Mouse (Mus musculus) forebrain, postnatal 0 days (tissue): ENCODE data around the gene Olfr541. TPM values are rescaled to one million over a fixed set of nuclear protein-coding genes. Genes with fewer than 3 reads are reported as not detected.

Experiments used
- ATAC-seq: fragments of 200-750 bp; cut with Nextera tagmentation; 2 replicates; pipeline ENCODE4 v1.8.0; 2017; ENCODE audit warnings: mild to moderate bottlenecking, moderate library complexity
- DNase-seq: peaks from one replicate; pipeline ENCODE4 v3.0.0-alpha.2; 2015
- H3K27ac ChIP-seq: fragments of 300-500 bp; sonication (generic); 2 replicates; pipeline ENCODE4 v1.5.1; 2014; ENCODE audit warnings: low read depth, mild to moderate bottlenecking, antibody characterized with exemption, low read length, moderate library complexity, mixed read lengths
- H3K27me3 ChIP-seq: fragments of 300-500 bp; sonication (generic); 2 replicates; pipeline ENCODE4 v1.6.1; 2014; ENCODE audit warnings: mild to moderate bottlenecking, low read length, mixed read lengths; ENCODE audit not compliant: insufficient read depth
- H3K36me3 ChIP-seq: fragments of 300-500 bp; sonication (generic); 2 replicates; pipeline ENCODE4 v1.6.1; 2014; ENCODE audit warnings: mild to moderate bottlenecking, moderate library complexity; ENCODE audit not compliant: insufficient read depth
- H3K4me1 ChIP-seq: fragments of 300-500 bp; sonication (generic); 2 replicates; pipeline ENCODE4 v1.6.1; 2014; ENCODE audit warnings: antibody characterized with exemption; ENCODE audit not compliant: insufficient read depth
- H3K4me2 ChIP-seq: fragments of 300-500 bp; sonication (generic); 2 replicates; pipeline ENCODE4 v1.6.1; 2014; ENCODE audit warnings: low read depth, mild to moderate bottlenecking, moderate library complexity
- H3K4me3 ChIP-seq: fragments of 300-500 bp; sonication (generic); 2 replicates; pipeline ENCODE4 v1.5.1; 2014; ENCODE audit warnings: low read depth, low read length, mixed read lengths
- H3K9ac ChIP-seq: fragments of 300-500 bp; sonication (generic); 2 replicates; pipeline ENCODE4 v1.6.1; 2014; ENCODE audit warnings: mild to moderate bottlenecking
- H3K9me3 ChIP-seq: fragments of 300-500 bp; sonication (generic); 2 replicates; pipeline ENCODE4 v1.6.1; 2016; ENCODE audit warnings: low read length
- CTCF ChIP-seq: sonication (generic); IDR thresholded peaks from 2 replicates; pipeline ENCODE4 v1.5.1; 2016; ENCODE audit warnings: antibody characterized with exemption, control low read depth, low read depth
- WGBS: fragments of 180-500 bp; shearing (Covaris S2); extraction: QIAGEN DNeasy Blood & Tissue Kit; methylation state at CpG from one replicate; pipeline ENCODE4 v1.1.7; 2014; 5-methylcytosine and 5-hydroxymethylcytosine counted together
- polyA plus RNA-seq: library from polyadenylated mRNA; unstranded; fragments of >200 nt; fragmentation: Nextera tagmentation; extraction: Ambion mirVana; gene quantifications from 2 replicates; pipeline ENCODE4 v1.2.1, GENCODE M21; 2015
- total RNA-seq: library from RNA; depleted of rRNA; stranded (reverse); fragments of >200 nt; gene quantifications from 2 replicates; pipeline ENCODE4 v1.2.3, GENCODE M21; 2014

Gene Olfr541
- total and polyA plus RNA-seq, 2 experiments from 2014 or later: not detected

- Histone ChIP-seq H3K9me3 (no peaks in the 10 kb centered on the region), H3K36me3 (no peaks in the 10 kb centered on the region), H3K4me1 (no peaks in the 10 kb centered on the region), H3K4me2 (no peak overlapping the region), H3K9ac (no peak overlapping the region), H3K27me3 (no peaks in the 10 kb centered on the region), H3K27ac (no peak overlapping the region), H3K4me3 (no peak overlapping the region)
- TF ChIP-seq CTCF: no peak
- no peak for ATAC-seq
- no peak for DNase-seq
- 81% methylated on average over 6 of the region's 6 CpGs for WGBS
These were observed 10.6 kb downstream of the Olfr541 start for GRCm38 (mm10) chr7:140707536-140708284.

- H3K4me2 ChIP-seq: no peak overlapping the region
- H3K4me3 ChIP-seq: no peak overlapping the region
- no peak overlapping the region for H3K9ac ChIP-seq
- DNase-seq (no peak), ATAC-seq (no peak)
- H3K4me1 ChIP-seq: no peaks in the 10 kb centered on the region
- 88% methylated on average over 7 of the region's 7 CpGs for WGBS
- H3K9me3 ChIP-seq: no peaks in the 10 kb centered on the region
- TF ChIP-seq CTCF: no peak
- H3K36me3 ChIP-seq: no peaks in the 10 kb centered on the region
- no peak overlapping the region for H3K27ac ChIP-seq
- no peaks in the 10 kb centered on the region for H3K27me3 ChIP-seq
These were observed 20.3 kb downstream of the Olfr541 start for GRCm38 (mm10) chr7:140717155-140718055.

DNA sequence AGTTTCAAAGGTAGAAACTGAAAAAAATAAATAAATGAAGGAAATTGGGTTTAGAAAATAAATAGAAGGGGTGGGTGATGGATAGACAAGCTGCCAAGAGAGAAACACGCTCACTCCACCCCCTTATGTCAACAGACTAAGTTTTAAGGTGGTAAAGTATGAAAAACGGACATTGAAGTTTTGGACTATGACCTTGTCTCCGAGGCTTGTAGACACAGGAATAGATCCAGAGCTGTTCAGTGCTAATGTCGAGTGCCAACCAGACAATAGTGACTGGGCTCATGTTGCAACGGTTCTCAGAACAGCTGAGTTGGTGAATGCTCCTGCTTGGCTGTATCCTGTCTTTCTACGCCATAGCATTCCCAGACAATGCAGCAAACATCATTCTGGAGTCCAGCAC, 24.0 kb downstream of the Olfr541 start:
- Histone ChIP-seq H3K36me3 (no peaks in the 10 kb centered on the region), H3K4me3 (no peak overlapping the region), H3K9ac (no peak overlapping the region), H3K27ac (no peak overlapping the region), H3K4me1 (no peaks in the 10 kb centered on the region), H3K27me3 (no peaks in the 10 kb centered on the region), H3K9me3 (no peaks in the 10 kb centered on the region), H3K4me2 (no peak overlapping the region)
- ATAC-seq (no peak), DNase-seq (no peak)
- 76% methylated on average over 6 of the region's 6 CpGs for WGBS
- TF ChIP-seq CTCF: no peak

DNA sequence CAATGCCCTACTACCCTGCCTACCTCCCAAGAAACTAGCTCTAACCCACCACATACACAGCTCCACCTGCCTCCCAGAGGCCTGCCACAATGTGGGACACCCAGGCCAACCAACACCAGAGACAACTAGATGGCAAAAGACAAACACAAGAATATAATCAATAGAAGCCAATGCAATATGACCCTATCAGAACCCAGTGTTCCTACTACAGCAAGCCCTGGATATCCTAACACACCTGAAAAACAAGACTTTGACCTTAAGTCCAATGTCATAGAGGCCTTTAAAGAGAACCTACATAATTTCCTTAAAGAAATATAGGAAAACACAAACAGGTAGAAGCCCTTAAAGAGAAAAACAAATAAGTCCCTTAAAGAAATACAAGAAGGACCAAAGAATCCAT, 28.5 kb downstream of the Olfr541 start:
- TF ChIP-seq CTCF: no peak
- H3K4me1 ChIP-seq: no peaks in the 10 kb centered on the region
- no peaks in the 10 kb centered on the region for H3K27me3 ChIP-seq
- DNase-seq (no peak), ATAC-seq (no peak)
- H3K36me3 ChIP-seq: no peaks in the 10 kb centered on the region
- no peak overlapping the region for H3K4me2 ChIP-seq
- H3K4me3 ChIP-seq: no peak overlapping the region
- H3K9ac ChIP-seq: no peak overlapping the region
- H3K9me3 ChIP-seq: no peaks in the 10 kb centered on the region
- no peak overlapping the region for H3K27ac ChIP-seq

DNA sequence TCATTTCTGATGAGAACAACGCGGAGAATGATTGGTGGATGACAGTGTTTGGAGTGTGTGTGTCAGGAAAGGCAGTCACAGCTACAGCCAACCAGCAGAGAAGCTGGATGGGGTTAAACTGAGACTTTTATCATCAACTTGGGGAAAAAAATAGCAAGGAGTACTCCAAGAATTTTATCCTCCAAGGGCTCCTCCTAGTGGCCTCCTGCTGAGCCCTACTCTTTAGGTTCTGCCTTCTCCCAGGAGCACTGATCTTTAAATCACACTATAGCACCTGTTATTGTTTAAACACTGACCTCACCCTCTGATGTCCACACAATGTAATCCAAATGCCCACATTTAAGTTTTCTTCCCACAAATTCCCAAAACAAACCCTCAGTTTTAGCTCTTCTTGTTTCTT, 36.1 kb downstream of the Olfr541 start:
- Histone ChIP-seq H3K36me3 (no peaks in the 10 kb centered on the region), H3K9ac (no peak overlapping the region), H3K4me1 (no peaks in the 10 kb centered on the region), H3K9me3 (no peaks in the 10 kb centered on the region), H3K4me2 (no peak overlapping the region), H3K27ac (no peak overlapping the region), H3K27me3 (no peaks in the 10 kb centered on the region), H3K4me3 (no peak overlapping the region)
- WGBS: 76% methylated on average over 2 of the region's 2 CpGs
- DNase-seq (peak; percentile 1), ATAC-seq (no peak)
- TF ChIP-seq CTCF: 0 out of 2 replicates have a peak, but pooled peaks have one; percentile 16

- 92% methylated on average over 3 of the region's 3 CpGs for WGBS
- no peak for TF ChIP-seq CTCF
- no peak overlapping the region for H3K9ac ChIP-seq
- H3K4me3 ChIP-seq: no peak overlapping the region
- DNase-seq (no peak), ATAC-seq (no peak)
- no peaks in the 10 kb centered on the region for H3K9me3 ChIP-seq
- H3K36me3 ChIP-seq: no peaks in the 10 kb centered on the region
- no peaks in the 10 kb centered on the region for H3K27me3 ChIP-seq
- H3K27ac ChIP-seq: no peak overlapping the region
- H3K4me1 ChIP-seq: no peaks in the 10 kb centered on the region
- H3K4me2 ChIP-seq: no peak overlapping the region
These were observed 50.3 kb downstream of the Olfr541 start for GRCm38 (mm10) chr7:140747402-140747801.
